Mouse (Mus musculus): ENCODE measurements around the gene Gje1.

The Gje1 gene

GRCm38 (mm10) chr10:14718114-14718513 is at the start of gene Gje1:
Gene Gje1, minus strand, starts transcription at chr10:14718214.
- no peak for DNase-seq

DNA sequence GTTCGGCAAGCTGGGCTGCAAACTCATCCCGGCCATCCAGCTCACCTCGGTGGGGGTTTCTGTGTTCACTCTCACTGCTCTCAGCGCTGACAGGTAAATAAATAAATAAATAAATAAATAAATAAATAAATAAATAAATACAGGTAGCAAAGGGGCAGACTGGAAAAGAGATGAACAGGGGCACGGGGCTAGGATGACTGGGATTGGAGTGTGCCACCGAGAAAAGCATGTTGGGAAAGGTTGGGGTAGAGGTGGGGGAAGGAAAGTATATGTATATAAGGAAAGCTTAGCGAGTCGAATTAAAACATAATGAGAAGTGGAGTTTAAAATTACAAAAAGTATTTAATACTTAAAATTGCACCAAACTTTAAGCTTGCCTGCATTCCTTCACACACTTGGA is 42.6 kb upstream of the Gje1 start:
- no peak for DNase-seq

DNA sequence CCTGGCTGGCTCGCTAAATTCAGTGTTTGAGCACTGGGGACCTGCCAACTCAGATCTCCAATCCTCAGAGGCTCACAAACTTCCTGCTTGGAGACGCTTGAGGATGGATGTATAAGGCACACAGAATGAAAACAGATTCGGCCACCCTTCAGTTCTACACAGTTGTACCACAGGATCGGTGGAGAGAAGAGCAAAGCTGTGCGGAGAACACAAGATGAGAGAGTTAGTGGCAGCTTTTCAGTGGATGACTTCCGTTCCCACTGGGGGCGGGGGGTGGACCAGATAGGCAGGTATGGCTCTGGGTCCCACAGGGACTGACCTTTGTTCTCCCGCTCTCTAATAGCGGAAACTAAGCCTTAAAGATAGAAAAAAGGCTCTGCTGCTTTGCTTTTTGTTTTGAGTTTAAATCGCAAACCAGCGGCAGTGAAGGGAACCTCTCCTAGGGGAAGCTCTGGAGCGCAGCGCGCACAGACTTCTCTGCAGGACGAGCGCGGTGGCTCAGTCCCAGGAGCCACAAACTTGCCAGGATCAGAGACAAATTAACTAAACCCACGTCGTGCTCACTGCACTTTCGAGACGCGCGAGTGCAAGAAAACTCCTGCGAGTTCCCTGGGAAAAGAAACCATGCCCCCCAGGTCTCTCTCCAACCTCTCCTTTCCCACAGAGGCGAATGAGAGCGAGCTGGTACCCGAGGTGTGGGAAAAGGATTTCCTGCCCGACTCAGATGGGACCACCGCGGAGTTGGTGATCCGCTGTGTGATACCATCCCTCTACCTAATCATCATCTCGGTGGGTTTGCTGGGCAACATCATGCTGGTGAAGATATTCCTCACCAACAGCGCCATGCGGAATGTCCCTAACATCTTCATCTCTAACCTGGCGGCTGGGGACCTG is 41.9 kb upstream of the Gje1 start:
- no peak for DNase-seq

- DNase-seq: peak; percentile 44
These were observed 16.3 kb upstream of the Gje1 start for GRCm38 (mm10) chr10:14734285-14734684.

DNA sequence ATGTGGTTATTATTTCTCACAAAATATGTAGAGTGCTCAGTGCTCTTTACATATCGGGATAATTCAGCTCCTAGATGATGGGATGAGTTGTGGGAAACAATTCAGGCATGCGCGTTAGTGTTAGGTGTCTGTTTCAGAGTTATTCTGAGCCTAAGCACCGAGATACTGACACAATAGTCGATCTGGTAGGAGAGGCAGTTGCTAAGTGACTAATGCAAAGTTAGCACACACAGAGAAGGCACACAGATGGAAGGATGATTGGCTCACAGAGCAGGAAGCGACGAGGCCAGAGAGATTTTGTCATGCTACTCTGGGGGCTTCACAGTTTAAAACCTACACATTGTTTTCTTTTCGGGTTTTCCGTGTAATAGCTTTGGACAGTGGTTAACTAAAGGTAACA is 7.7 kb upstream of the Gje1 start:
- DNase-seq: no peak

DNA sequence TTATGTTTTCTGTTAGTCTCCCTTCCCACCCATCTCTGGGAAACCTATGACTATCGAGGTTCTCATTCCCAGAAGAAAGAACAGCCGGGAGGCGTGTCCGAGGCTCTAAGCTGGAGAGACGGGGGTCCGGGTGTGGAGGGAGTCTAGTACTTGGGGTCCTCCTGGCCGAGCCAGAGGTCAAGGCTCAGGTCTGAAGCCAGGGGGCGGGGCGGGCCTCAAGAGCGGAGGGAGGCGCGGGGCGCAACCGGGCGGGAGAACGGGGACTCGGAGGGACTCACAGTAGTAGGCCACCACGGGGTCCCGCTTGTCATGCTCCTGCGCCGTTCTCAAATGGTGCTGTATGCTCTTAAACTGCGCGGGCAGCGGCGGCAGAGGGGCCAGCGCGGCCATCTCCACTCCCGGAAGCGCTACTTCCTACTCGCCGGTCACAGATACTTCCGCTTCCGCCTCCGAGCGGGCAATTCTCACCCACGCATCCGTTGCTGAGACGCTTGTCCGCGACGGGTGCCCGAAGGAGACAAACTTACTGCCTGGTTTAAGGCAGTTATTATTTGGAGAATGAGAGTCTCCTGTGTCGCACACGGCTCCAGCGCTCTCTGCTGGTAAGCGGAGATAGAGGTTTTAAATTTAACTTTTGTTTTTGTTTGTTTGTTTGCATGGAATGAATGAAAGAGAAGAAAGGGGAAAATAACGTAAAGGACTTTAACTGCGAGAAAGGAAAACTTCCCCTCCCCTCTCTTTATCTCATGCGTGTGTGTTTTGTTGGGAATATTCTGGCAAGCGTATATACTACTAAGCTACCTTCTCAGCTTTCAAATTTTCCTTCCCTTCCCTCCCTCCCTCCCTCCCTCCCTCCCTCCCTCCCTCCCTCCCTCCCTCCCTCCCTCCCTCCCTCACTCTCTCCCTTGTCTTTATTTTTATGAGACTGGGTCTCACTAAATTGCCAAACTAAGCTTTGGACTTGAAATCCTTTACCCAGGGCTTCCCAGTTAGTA is 12.6 kb downstream of the Gje1 start, which contains the start of the genes Vta1 and Nmbr:
Gene Vta1 (minus strand): TSS at position 489 of the 995 bp plus-strand sequence.
Gene Nmbr (plus strand): TSS at position 520 of the 995 bp plus-strand sequence.
- DNase-seq: peak; percentile 99

GRCm38 (mm10) chr10:14703830-14704420 is 14.1 kb downstream of the Gje1 start:
- no peak for DNase-seq

GRCm38 (mm10) chr10:14703239-14703638 is 14.8 kb downstream of the Gje1 start:
- DNase-seq: no peak

- DNase-seq: no peak
These were observed 27.7 kb downstream of the Gje1 start for GRCm38 (mm10) chr10:14690349-14690748.

GRCm38 (mm10) chr10:14688785-14689442 is 29.1 kb downstream of the Gje1 start:
- no peak for DNase-seq

DNA sequence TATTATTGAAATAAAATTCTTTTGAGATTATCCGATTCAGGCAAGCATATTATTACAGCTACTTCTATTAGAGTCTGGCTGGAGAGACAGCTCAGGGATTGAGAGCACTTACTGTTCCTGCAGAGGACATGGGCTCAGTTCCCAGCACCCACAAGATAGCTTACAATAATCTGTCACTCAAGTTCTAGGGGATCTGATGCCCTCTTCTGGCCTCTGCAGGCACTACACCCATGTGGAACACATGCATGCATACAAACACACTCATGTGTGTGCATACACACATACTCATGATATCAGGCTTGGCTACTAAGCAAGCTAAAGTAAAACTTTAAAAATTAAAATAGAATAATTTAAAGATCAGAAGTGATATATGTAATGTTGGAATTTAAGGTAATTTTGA is 32.4 kb downstream of the Gje1 start:
- no peak for DNase-seq

GRCm38 (mm10) chr10:14666147-14666546 is 51.9 kb downstream of the Gje1 start:
- DNase-seq: no peak

Measured in kidney, adult 9 months (tissue).